Mouse (Mus musculus): Measurements from ENCODE around the gene Nckap5l.
A peak's percentile ranks its signal among the peaks of the same experiment; 100 is the strongest.
"Not testable (repeated sequence)": the region's sequence is repeated elsewhere in the genome, so short reads cannot be mapped to it uniquely, and the experiment has no call there.

Gene Nckap5l

GRCm38 (mm10) chr15:99463194-99463593 is 5.6 kb upstream of the Nckap5l start:
- DNase-seq: no peak

GRCm38 (mm10) chr15:99456963-99457605 is 464 bp downstream of the Nckap5l start:
- DNase-seq: peak; percentile 65

- DNase-seq: peak; percentile 41
Observed at GRCm38 (mm10) chr15:99456338-99456962, 1.1 kb downstream of the Nckap5l start.

- DNase-seq: no peak
Observed at GRCm38 (mm10) chr15:99455415-99455814, 2.1 kb downstream of the Nckap5l start.

GRCm38 (mm10) chr15:99454585-99455279 is 2.8 kb downstream of the Nckap5l start:
- no peak for DNase-seq

- no peak for DNase-seq
Observed at GRCm38 (mm10) chr15:99453153-99453900, 4.2 kb downstream of the Nckap5l start.

- DNase-seq: no peak
Observed at GRCm38 (mm10) chr15:99449751-99450280, 7.7 kb downstream of the Nckap5l start.

GRCm38 (mm10) chr15:99449131-99449750 is 8.3 kb downstream of the Nckap5l start:
- DNase-seq: peak; percentile 47

GRCm38 (mm10) chr15:99446136-99446535 is 11.4 kb downstream of the Nckap5l start:
- DNase-seq: not testable (repeated sequence)

GRCm38 (mm10) chr15:99445567-99445966 is 12.0 kb downstream of the Nckap5l start:
- DNase-seq: no peak

- DNase-seq: no peak
Observed at GRCm38 (mm10) chr15:99442358-99442757, 15.2 kb downstream of the Nckap5l start.

- no peak for DNase-seq
Observed at GRCm38 (mm10) chr15:99440816-99441457, 16.6 kb downstream of the Nckap5l start.

- peak; percentile 55 for DNase-seq
Observed at GRCm38 (mm10) chr15:99440112-99440815, 17.3 kb downstream of the Nckap5l start.

- DNase-seq: no peak
Observed at GRCm38 (mm10) chr15:99438966-99439698, 18.4 kb downstream of the Nckap5l start.

- DNase-seq: no peak
Observed at GRCm38 (mm10) chr15:99433913-99434312, 23.6 kb downstream of the Nckap5l start.

- no peak for DNase-seq
Observed at GRCm38 (mm10) chr15:99433081-99433718, 24.3 kb downstream of the Nckap5l start.

- DNase-seq: no peak
Observed at GRCm38 (mm10) chr15:99431967-99432366, 25.6 kb downstream of the Nckap5l start.

- no peak for DNase-seq
Observed at GRCm38 (mm10) chr15:99431504-99431903, 26.0 kb downstream of the Nckap5l start.

GRCm38 (mm10) chr15:99431063-99431462 is 26.5 kb downstream of the Nckap5l start:
- no peak for DNase-seq

- DNase-seq: no peak
Observed at GRCm38 (mm10) chr15:99430394-99430793, 27.2 kb downstream of the Nckap5l start.
